Mouse (Mus musculus) stomach, embryonic 15.5 days (tissue): ENCODE data around the gene Adam33. TPM values are rescaled to one million over a fixed set of nuclear protein-coding genes. Genes with fewer than 3 reads are reported as not detected.

Experiments
- ATAC-seq: fragments of 200-750 bp; cut with Nextera tagmentation; 2 replicates; pipeline ENCODE4 v1.8.0; 2017; ENCODE audit warnings: low read depth, moderate number of reproducible peaks, moderate TSS enrichment; ENCODE audit not compliant: insufficient read depth, low FRiP score
- H3K27ac ChIP-seq: fragments of 300-500 bp; sonication (generic); 2 replicates; pipeline ENCODE4 v1.5.1; 2015; ENCODE audit warnings: mild to moderate bottlenecking, inconsistent platforms
- H3K27me3 ChIP-seq: fragments of 300-500 bp; sonication (generic); replicated peaks from 2 replicates; pipeline ENCODE4 v1.6.1; 2015; ENCODE audit warnings: inconsistent platforms
- H3K36me3 ChIP-seq: fragments of 300-500 bp; sonication (generic); 2 replicates; pipeline ENCODE4 v1.6.1; 2015; ENCODE audit warnings: inconsistent platforms
- H3K4me1 ChIP-seq: fragments of 300-500 bp; sonication (generic); 2 replicates; pipeline ENCODE4 v1.6.1; 2015; ENCODE audit warnings: inconsistent platforms
- H3K4me2 ChIP-seq: fragments of 300-500 bp; sonication (generic); 2 replicates; pipeline ENCODE4 v1.6.1; 2015; ENCODE audit warnings: mild to moderate bottlenecking, inconsistent platforms
- H3K4me3 ChIP-seq: fragments of 300-500 bp; sonication (generic); replicated peaks from 2 replicates; pipeline ENCODE4 v1.5.1; 2015; ENCODE audit warnings: inconsistent platforms
- H3K9ac ChIP-seq: fragments of 300-500 bp; sonication (generic); 2 replicates; pipeline ENCODE4 v1.6.1; 2015; ENCODE audit warnings: inconsistent platforms
- H3K9me3 ChIP-seq: fragments of 300-500 bp; sonication (generic); 2 replicates; pipeline ENCODE4 v1.6.1; 2016; ENCODE audit warnings: inconsistent platforms
- WGBS: fragments of 180-500 bp; shearing (Covaris S2); methylation state at CpG from one replicate; pipeline ENCODE4 v1.1.7; 2015; 5-methylcytosine and 5-hydroxymethylcytosine counted together
- polyA plus RNA-seq: library from polyadenylated mRNA; unstranded; fragments of >200 nt; fragmentation: Nextera tagmentation; extraction: Ambion mirVana; gene quantifications from 2 replicates; pipeline ENCODE4 v1.2.1, GENCODE M21; 2015

Adam33 gene
- polyA plus RNA-seq, 1 experiment from 2014 or later, result 8.0 TPM

- 6% methylated on average over 10 of the region's 10 CpGs for WGBS
- peak overlapping the region; percentile 19 for H3K4me2 ChIP-seq
- no peaks in the 10 kb centered on the region for H3K9me3 ChIP-seq
- H3K9ac ChIP-seq, result no peak overlapping the region
- H3K27ac ChIP-seq, result no peak overlapping the region
- peak overlapping the region; percentile 5; the same call in 1 of the 2 replicates for H3K4me3 ChIP-seq
- no peak for ATAC-seq
- peaks cover 35% of the 10 kb centered on the region for H3K4me1 ChIP-seq
- H3K27me3 ChIP-seq, result peaks cover 38% of the 10 kb centered on the region
- no peaks in the 10 kb centered on the region for H3K36me3 ChIP-seq
These were observed 8.0 kb downstream of the Adam33 start for GRCm38 (mm10) chr2:131055631-131056030.

- peak overlapping the region; percentile 6; the same call in 1 of the 2 replicates for H3K9ac ChIP-seq
These were observed 8.9 kb downstream of the Adam33 start for GRCm38 (mm10) chr2:131054646-131055264.

GRCm38 (mm10) chr2:131053851-131054645 lies 9.6 kb downstream of the Adam33 start:
- H3K27me3 ChIP-seq, result peaks cover 38% of the 10 kb centered on the region
- no peak for ATAC-seq

More at GRCm38 (mm10) chr2:131054646-131055264, 8.9 kb downstream of the Adam33 start:
- peak overlapping the region; percentile 32 for H3K4me3 ChIP-seq
- H3K4me2 ChIP-seq, result peak overlapping the region; percentile 54
- no peaks in the 10 kb centered on the region for H3K9me3 ChIP-seq
- WGBS, result 6% methylated on average over 21 of the region's 21 CpGs
- no peak for ATAC-seq
- peaks cover 38% of the 10 kb centered on the region for H3K27me3 ChIP-seq
- no peaks in the 10 kb centered on the region for H3K36me3 ChIP-seq
- H3K4me1 ChIP-seq, result peaks cover 31% of the 10 kb centered on the region
- no peak overlapping the region for H3K27ac ChIP-seq

GRCm38 (mm10) chr2:131052862-131053418 lies 10.7 kb downstream of the Adam33 start:
- H3K4me3 ChIP-seq, result no peak overlapping the region
- H3K9ac ChIP-seq, result no peak overlapping the region
- peaks cover 27% of the 10 kb centered on the region for H3K4me1 ChIP-seq
- 77% methylated on average over 6 of the region's 6 CpGs for WGBS
- no peaks in the 10 kb centered on the region for H3K36me3 ChIP-seq
- H3K4me2 ChIP-seq, result no peak overlapping the region
- no peak overlapping the region for H3K27ac ChIP-seq
- H3K27me3 ChIP-seq, result peaks cover 38% of the 10 kb centered on the region
- no peak for ATAC-seq
- H3K9me3 ChIP-seq, result no peaks in the 10 kb centered on the region

More at GRCm38 (mm10) chr2:131053851-131054645, 9.6 kb downstream of the Adam33 start:
- 3% methylated on average over 45 of the region's 45 CpGs for WGBS
- no peaks in the 10 kb centered on the region for H3K9me3 ChIP-seq
- peak overlapping the region; percentile 32 for H3K4me3 ChIP-seq
- H3K4me1 ChIP-seq, result peaks cover 27% of the 10 kb centered on the region
- no peak overlapping the region for H3K9ac ChIP-seq
- H3K27ac ChIP-seq, result no peak overlapping the region
- H3K4me2 ChIP-seq, result peak overlapping the region; percentile 54
- H3K36me3 ChIP-seq, result no peaks in the 10 kb centered on the region

- 71% methylated on average over 5 of the region's 5 CpGs for WGBS
- no peak overlapping the region for H3K4me2 ChIP-seq
- peaks cover 38% of the 10 kb centered on the region for H3K27me3 ChIP-seq
- H3K27ac ChIP-seq, result no peak overlapping the region
- ATAC-seq, result no peak
- H3K4me1 ChIP-seq, result peaks cover 27% of the 10 kb centered on the region
- H3K9ac ChIP-seq, result no peak overlapping the region
- no peaks in the 10 kb centered on the region for H3K9me3 ChIP-seq
- no peak overlapping the region for H3K4me3 ChIP-seq
- no peaks in the 10 kb centered on the region for H3K36me3 ChIP-seq
These were observed 11.6 kb downstream of the Adam33 start for GRCm38 (mm10) chr2:131052043-131052442.

- Histone ChIP-seq H3K36me3 (no peaks in the 10 kb centered on the region), H3K9ac (no peak overlapping the region), H3K27ac (no peak overlapping the region), H3K4me1 (peaks cover 13% of the 10 kb centered on the region), H3K27me3 (peaks cover 22% of the 10 kb centered on the region), H3K4me2 (no peak overlapping the region), H3K9me3 (no peaks in the 10 kb centered on the region), H3K4me3 (no peak overlapping the region)
- ATAC-seq, result no peak
- 58% methylated on average over 2 of the region's 2 CpGs for WGBS
These were observed 17.6 kb downstream of the Adam33 start for GRCm38 (mm10) chr2:131046025-131046424.

GRCm38 (mm10) chr2:131044989-131045720 lies 18.5 kb downstream of the Adam33 start:
- no peak overlapping the region for H3K4me2 ChIP-seq
- peaks cover 31% of the 10 kb centered on the region for H3K27me3 ChIP-seq
- peaks cover 19% of the 10 kb centered on the region for H3K4me1 ChIP-seq
- no peaks in the 10 kb centered on the region for H3K9me3 ChIP-seq
- H3K36me3 ChIP-seq, result no peaks in the 10 kb centered on the region
- WGBS, result 54% methylated on average over 9 of the region's 9 CpGs
- peak overlapping the region; percentile 60 for H3K27ac ChIP-seq
- peak; percentile 63 for ATAC-seq
- no peak overlapping the region for H3K4me3 ChIP-seq
- H3K9ac ChIP-seq, result no peak overlapping the region

- Histone ChIP-seq H3K9ac (no peak overlapping the region), H3K36me3 (no peaks in the 10 kb centered on the region), H3K4me3 (no peak overlapping the region), H3K4me1 (peaks cover 19% of the 10 kb centered on the region), H3K27ac (peak overlapping the region; percentile 60; the same call in 1 of the 2 replicates), H3K27me3 (peaks cover 37% of the 10 kb centered on the region), H3K4me2 (peak overlapping the region; percentile 19; the same call in 1 of the 2 replicates), H3K9me3 (no peaks in the 10 kb centered on the region)
- WGBS, result 6% methylated on average over 7 of the region's 7 CpGs
- ATAC-seq, result no peak
These were observed 19.2 kb downstream of the Adam33 start for GRCm38 (mm10) chr2:131044354-131044852.

- Histone ChIP-seq H3K9ac (no peak within 1 kb of the TSS), H3K9me3 (no peaks in the 10 kb centered on the region), H3K4me3 (no peak within 1 kb of the TSS), H3K4me2 (peak within 1 kb of the TSS; percentile 94; the same call in 1 of the 2 replicates), H3K4me1 (peaks cover 19% of the 10 kb centered on the region), H3K27me3 (peaks cover 41% of the 10 kb centered on the region), H3K36me3 (no peaks in the 10 kb centered on the region), H3K27ac (no peak within 1 kb of the TSS)
- WGBS, result 82% methylated on average over 2 of the region's 2 CpGs
- no peak for ATAC-seq
These were observed 20.6 kb downstream of the Adam33 start, which contains the start of gene Gfra4 for GRCm38 (mm10) chr2:131042988-131043387. TSS of gene Gfra4 (minus strand) at chr2:131043088.

- Histone ChIP-seq H3K4me3 (peak overlapping the region; percentile 54), H3K4me1 (peaks cover 25% of the 10 kb centered on the region), H3K4me2 (peak overlapping the region; percentile 94), H3K27me3 (peaks cover 41% of the 10 kb centered on the region), H3K9me3 (no peaks in the 10 kb centered on the region), H3K36me3 (no peaks in the 10 kb centered on the region), H3K9ac (peak overlapping the region; percentile 26), H3K27ac (no peak overlapping the region)
- ATAC-seq, result peak; percentile 19; the same call in 1 of the 2 replicates
- 3% methylated on average over 111 of the region's 115 CpGs for WGBS
These were observed 22.5 kb downstream of the Adam33 start for GRCm38 (mm10) chr2:131040854-131041825.
